Mouse (Mus musculus): ENCODE results near the gene Gm10778. TPM values are rescaled to one million over a fixed set of nuclear protein-coding genes. Genes with fewer than 3 reads are reported as not detected.

Gm10778 gene
- total RNA-seq, 2 experiments from 2014 or later, result not detected

- peak; percentile 96 for ATAC-seq (replicated peaks; ENCODE audit: low FRiP score, poor library complexity, severe bottlenecking)
Measured at GRCm38 (mm10) chr10:81704531-81705301, 55.9 kb downstream of the Gm10778 start, which contains the start of gene Zfp433. TSS of gene Zfp433 (plus strand) at chr10:81704825.

Other genes starting within 250 kb of the Gm10778 start
- gene Nfic, start 193.4 kb upstream of the Gm10778 start, total RNA-seq (2015; ENCODE audit: low replicate concordance), result 10.1 and 15.1 TPM in 2 replicates
- 0.45 and 0.90 TPM in 2 replicates for gene Nfic, start 193.4 kb upstream of the Gm10778 start, total RNA-seq (2017; ENCODE audit: low replicate concordance)
- gene Celf5, start 166.3 kb upstream of the Gm10778 start, total RNA-seq (2015; ENCODE audit: low replicate concordance), result not detected in 2 replicates
- not detected in 2 replicates for gene Celf5, start 166.3 kb upstream of the Gm10778 start, total RNA-seq (2017; ENCODE audit: low replicate concordance)
- 8.6 and 37.7 TPM in 2 replicates for gene Ncln, start 152.7 kb upstream of the Gm10778 start, total RNA-seq (2015; ENCODE audit: low replicate concordance)
- 8.7 and 27.1 TPM in 2 replicates for gene Ncln, start 152.7 kb upstream of the Gm10778 start, total RNA-seq (2017; ENCODE audit: low replicate concordance)
- gene S1pr4, start 148.9 kb upstream of the Gm10778 start, total RNA-seq (2015; ENCODE audit: low replicate concordance), result 2.2 and 5.4 TPM in 2 replicates
- gene S1pr4, start 148.9 kb upstream of the Gm10778 start, total RNA-seq (2017; ENCODE audit: low replicate concordance), result 2.3 and 3.7 TPM in 2 replicates
- 1.4 TPM in 1 of 2 replicates, not detected in the other for gene Gna15, start 124.8 kb upstream of the Gm10778 start, total RNA-seq (2015; ENCODE audit: low replicate concordance)
- 2.6 and 4.9 TPM in 2 replicates for gene Gna15, start 124.8 kb upstream of the Gm10778 start, total RNA-seq (2017; ENCODE audit: low replicate concordance)
- gene Gna11, start 103.9 kb upstream of the Gm10778 start, total RNA-seq (2015; ENCODE audit: low replicate concordance), result 7.2 and 11.3 TPM in 2 replicates
- 8.0 and 11.0 TPM in 2 replicates for gene Gna11, start 103.9 kb upstream of the Gm10778 start, total RNA-seq (2017; ENCODE audit: low replicate concordance)
- 103 and 116 TPM in 2 replicates for gene Aes, start 89.6 kb upstream of the Gm10778 start, total RNA-seq (2015; ENCODE audit: low replicate concordance)
- gene Aes, start 89.6 kb upstream of the Gm10778 start, total RNA-seq (2017; ENCODE audit: low replicate concordance), result 44.2 and 47.5 TPM in 2 replicates
- gene Tle2, start 74.5 kb upstream of the Gm10778 start, total RNA-seq (2015; ENCODE audit: low replicate concordance), result not detected in 2 replicates
- not detected in 2 replicates for gene Tle2, start 74.5 kb upstream of the Gm10778 start, total RNA-seq (2017; ENCODE audit: low replicate concordance)
- not detected in 2 replicates for gene Tle6, start 48.0 kb upstream of the Gm10778 start, total RNA-seq (2015; ENCODE audit: low replicate concordance)
- gene Tle6, start 48.0 kb upstream of the Gm10778 start, total RNA-seq (2017; ENCODE audit: low replicate concordance), result 4.1 TPM in 1 of 2 replicates, not detected in the other
- 2.2 TPM in 1 of 2 replicates, not detected in the other for gene BC025920, start 42.8 kb upstream of the Gm10778 start, total RNA-seq (2015; ENCODE audit: low replicate concordance)
- gene BC025920, start 42.8 kb upstream of the Gm10778 start, total RNA-seq (2017; ENCODE audit: low replicate concordance), result 1.7 and 2.4 TPM in 2 replicates
- gene Sirt6, start 21.3 kb upstream of the Gm10778 start, total RNA-seq (2015; ENCODE audit: low replicate concordance), result 5.4 and 7.2 TPM in 2 replicates
- 0.23 and 1.3 TPM in 2 replicates for gene Sirt6, start 21.3 kb upstream of the Gm10778 start, total RNA-seq (2017; ENCODE audit: low replicate concordance)
- not detected in 2 replicates for gene Ankrd24, start 20.5 kb upstream of the Gm10778 start, total RNA-seq (2015; ENCODE audit: low replicate concordance)
- not detected in 2 replicates for gene Ankrd24, start 20.5 kb upstream of the Gm10778 start, total RNA-seq (2017; ENCODE audit: low replicate concordance)
- gene Zfp433, start 55.8 kb downstream of the Gm10778 start, total RNA-seq (2015; ENCODE audit: low replicate concordance), result 4.3 and 7.5 TPM in 2 replicates
- 11.2 and 12.0 TPM in 2 replicates for gene Zfp433, start 55.8 kb downstream of the Gm10778 start, total RNA-seq (2017; ENCODE audit: low replicate concordance)
- not detected in 2 replicates for gene Gm3055, start 122.1 kb downstream of the Gm10778 start, total RNA-seq (2015; ENCODE audit: low replicate concordance)
- 0.76 TPM in 1 of 2 replicates, not detected in the other for gene Gm3055, start 122.1 kb downstream of the Gm10778 start, total RNA-seq (2017; ENCODE audit: low replicate concordance)
- gene Gm4767, start 163.1 kb downstream of the Gm10778 start, total RNA-seq (2015; ENCODE audit: low replicate concordance), result 0.42 and 2.2 TPM in 2 replicates
- 0.08 TPM in 1 of 2 replicates, not detected in the other for gene Gm4767, start 163.1 kb downstream of the Gm10778 start, total RNA-seq (2017; ENCODE audit: low replicate concordance)
- 7.9 TPM in 1 of 2 replicates, not detected in the other for gene Gm32687, start 214.9 kb downstream of the Gm10778 start, total RNA-seq (2015; ENCODE audit: low replicate concordance)
- 2.2 TPM in 1 of 2 replicates, not detected in the other for gene Gm32687, start 214.9 kb downstream of the Gm10778 start, total RNA-seq (2017; ENCODE audit: low replicate concordance)

Data from erythroid progenitor cell, adult 5-6 weeks (primary cell).